8 mouse cellular contexts compared by ENCODE assay signal in the genomic region with DNA sequence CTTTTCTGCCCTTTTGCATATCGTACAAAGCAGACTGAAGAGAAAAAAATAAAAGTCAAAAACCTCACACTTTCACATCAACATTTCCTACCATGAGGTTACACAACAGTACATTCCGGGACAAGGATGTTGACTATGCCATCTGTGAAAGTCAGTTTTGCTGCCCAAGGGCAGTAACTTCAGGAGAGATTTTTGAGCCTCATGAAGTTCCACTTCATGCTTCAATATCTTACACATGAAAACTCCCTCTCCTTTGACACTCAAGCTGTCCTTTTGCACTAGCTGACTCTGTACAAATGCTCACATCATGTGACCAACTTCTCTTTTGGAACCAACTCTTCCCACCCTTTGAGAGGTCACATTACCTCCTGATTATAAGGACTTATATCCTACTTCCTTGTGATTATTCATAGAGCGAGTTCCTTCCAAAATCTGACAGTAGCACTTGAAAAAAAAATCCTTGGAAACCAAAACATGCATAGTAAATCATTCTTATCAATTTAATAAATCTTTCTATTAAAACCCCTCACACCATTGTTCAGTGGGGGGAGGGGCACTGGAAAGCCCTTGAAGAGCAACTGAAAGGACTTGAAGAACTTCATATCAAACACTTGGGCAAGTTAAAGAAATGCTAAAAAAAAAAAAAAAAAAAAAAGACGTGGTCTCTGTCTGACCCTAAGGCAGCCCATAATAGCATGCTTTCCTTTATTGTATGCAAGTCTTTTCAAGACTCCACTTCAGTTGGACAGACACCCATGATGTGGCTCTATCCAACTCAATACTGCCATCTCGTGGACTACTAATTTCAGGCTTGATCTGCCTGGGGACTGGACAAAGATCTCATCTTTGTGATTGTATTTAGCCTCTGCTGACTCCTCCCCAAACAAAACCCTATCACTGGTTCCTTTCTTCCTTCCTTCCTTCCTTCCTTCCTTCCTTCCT.
DNase-seq lines count a peak whose midpoint lies in the region; ATAC-seq and TF ChIP-seq lines count a peak whose summit lies in the region.

No protein-coding gene starts in this region.

- no peaks in the 10 kb centered on the region for H3K36me3 ChIP-seq in spleen, adult 2 months (ENCODE audit: control insufficient read depth, insufficient read depth, low read length)
- H3K36me3 ChIP-seq in hindbrain, embryonic 15.5 days = no peaks in the 10 kb centered on the region

- DNase-seq in spleen, adult 2 months (ENCODE audit: low read depth in 1 of 2, low spot score in 2 of 2) = peak; percentile 47 to 50
- no peak for DNase-seq in spleen, adult 12 weeks (ENCODE audit: low spot score)
- peak; percentile 36 for DNase-seq in cerebellum, adult 9-10 months
- DNase-seq in frontal cortex, postnatal 36 days (ENCODE audit: low spot score in 2 of 2) = peak; percentile 22 to 76
- peak; percentile 47 to 51 for DNase-seq in left cerebral cortex, adult 2 months (ENCODE audit: extremely low spot score in 1 of 2, low spot score in 2 of 2)
- peak; percentile 60 for DNase-seq in skeletal muscle tissue, adult 2 months (ENCODE audit: low read depth, low spot score)

- peaks cover 19% of the 10 kb centered on the region for H3K4me1 ChIP-seq in spleen, adult 2 months (ENCODE audit: control insufficient read depth, insufficient read depth, insufficient read length)
- peaks cover 12% of the 10 kb centered on the region for H3K4me1 ChIP-seq in hindbrain, embryonic 15.5 days (replicated peaks)

- no peak for TF ChIP-seq POLR2A in spleen, adult 2 months (IDR thresholded peaks at IDR 0.05; ENCODE audit: low read depth, low read length)

- no peaks in the 10 kb centered on the region for H3K9me3 ChIP-seq in hindbrain, embryonic 15.5 days

- H3K9ac ChIP-seq in hindbrain, embryonic 15.5 days = no peak overlapping the region

- H3K4me2 ChIP-seq in hindbrain, embryonic 15.5 days = no peak overlapping the region

- H3K27me3 ChIP-seq in spleen, adult 2 months (ENCODE audit: control insufficient read depth, insufficient read depth, low read length) = no peaks in the 10 kb centered on the region
- no peaks in the 10 kb centered on the region for H3K27me3 ChIP-seq in hindbrain, embryonic 15.5 days

- 25% methylated on average over 5 of the region's 5 CpGs for WGBS in spleen, adult 2 months
- WGBS in hindbrain, embryonic 15.5 days = 52% methylated on average over 5 of the region's 5 CpGs

- peak; percentile 75; the same call in 1 of the 2 replicates for ATAC-seq in hindbrain, embryonic 15.5 days (ENCODE audit: low FRiP score, low read depth)
- peak; percentile 83 for ATAC-seq in megakaryocyte progenitor cell, adult 5-6 weeks (replicated peaks; ENCODE audit: poor library complexity)

- no peak overlapping the region for H3K27ac ChIP-seq in spleen, adult 2 months (ENCODE audit: insufficient read depth, low read length)
- H3K27ac ChIP-seq in hindbrain, embryonic 15.5 days (replicated peaks) = no peak overlapping the region
- H3K27ac ChIP-seq in left cerebral cortex, adult 2 months = no peak overlapping the region

- H3K4me3 ChIP-seq in spleen, adult 2 months (ENCODE audit: extremely low read depth, insufficient read depth, insufficient read length) = no peak overlapping the region
- no peak overlapping the region for H3K4me3 ChIP-seq in hindbrain, embryonic 15.5 days
- no peak overlapping the region for H3K4me3 ChIP-seq in left cerebral cortex, adult 2 months

- intact Hi-C loops in left cerebral cortex, adult 2 months (cut with DNase I) = loop anchor here (1.0 to 5.0 kb wide), 4 partner anchors 129 to 1301 kb away; no protein-coding TSS in a partner anchor

- TF ChIP-seq CTCF in spleen, adult 2 months (IDR thresholded peaks at IDR 0.05; ENCODE audit: extremely low read depth, insufficient read depth, insufficient read length, insufficient replicate concordance) = peak; percentile 36; the same call in 1 of the 2 replicates
- TF ChIP-seq CTCF in left cerebral cortex, adult 2 months (IDR thresholded peaks at IDR 0.05) = peak; percentile 75
